Mouse (Mus musculus) E14TG2a.4 (cell line): Measurements from ENCODE around the gene Gm49354.

Experiments used
- CTCF ChIP-seq: conservative IDR thresholded peaks from 2 replicates; pipeline ENCODE4 v1.5.1; 2014; ENCODE audit warnings: low read length
- NANOG ChIP-seq: IDR thresholded peaks from 2 replicates; pipeline ENCODE4 v1.6.1; 2014; ENCODE audit warnings: borderline replicate concordance, low read length, mixed read lengths

- TF ChIP-seq CTCF (no peak), NANOG (no peak)
Observed at GRCm38 (mm10) chr13:59735190-59735589, 46.9 kb downstream of the Gm49354 start.
